8 mouse cellular contexts compared by ENCODE assay signal in genomic region chr6:124415347-124416088, GRCm38 (mm10). TPM values are rescaled to one million over a fixed set of nuclear protein-coding genes. Genes with fewer than 3 reads are reported as not detected.
DNase-seq lines count a peak whose midpoint lies in the region; ATAC-seq lines count a peak whose summit lies in the region.

No protein-coding gene starts in this region.

- intact Hi-C loops in gastrocnemius, postnatal 14 days (cut with DNase I; ENCODE audit: low total_unique reads), result no loop called here
- intact Hi-C loops in left cerebral cortex, postnatal 10 days (cut with DNase I), result no loop called here

- peak; percentile 59 for ATAC-seq in intestine, embryonic 14.5 days (replicated peaks; ENCODE audit: low FRiP score, low TSS enrichment, low read depth)
- peak; percentile 78 for ATAC-seq in megakaryocyte progenitor cell, adult 5-6 weeks (replicated peaks; ENCODE audit: poor library complexity)

- H3K4me2 ChIP-seq in intestine, embryonic 14.5 days (ENCODE audit: low read length), result peak overlapping the region; percentile 82

- H3K9me3 ChIP-seq in intestine, embryonic 14.5 days (ENCODE audit: control insufficient read depth, low read length), result no peaks in the 10 kb centered on the region

- DNase-seq in adrenal gland, adult 18-20 months (ENCODE audit: low spot score in 2 of 2), result peak; percentile 86 to 88
- peak; percentile 81 for DNase-seq in embryo, embryonic 10.5 days (ENCODE audit: low spot score)
- peak; percentile 72 for DNase-seq in gastrocnemius, postnatal 14 days
- DNase-seq in intestine, embryonic 14.5 days (ENCODE audit: low spot score), result peak; percentile 91
- DNase-seq in left cerebral cortex, postnatal 10 days (ENCODE audit: extremely low spot score in 1 of 2, low spot score in 2 of 2), result peak; percentile 80 to 88
- DNase-seq in right cerebral cortex, postnatal 14 days, result peak; percentile 85
- peak; percentile 70 to 82 for DNase-seq in urinary bladder, postnatal 4 days (ENCODE audit: low spot score in 2 of 2)

- H3K27me3 ChIP-seq in intestine, embryonic 14.5 days (replicated peaks; ENCODE audit: control insufficient read depth, insufficient read depth, low read length), result no peaks in the 10 kb centered on the region

- WGBS in intestine, embryonic 14.5 days, result 5% methylated on average over 21 of the region's 21 CpGs

- H3K4me1 ChIP-seq in intestine, embryonic 14.5 days (replicated peaks; ENCODE audit: control insufficient read depth, insufficient read depth, low read length), result peaks cover 2% of the 10 kb centered on the region; the same call in 1 of the 2 replicates

- H3K4me3 ChIP-seq in intestine, embryonic 14.5 days (ENCODE audit: low read depth, low read length), result peak overlapping the region; percentile 80

- peaks cover 21% of the 10 kb centered on the region for H3K36me3 ChIP-seq in intestine, embryonic 14.5 days (ENCODE audit: control insufficient read depth, insufficient read depth, low read length)

- H3K9ac ChIP-seq in intestine, embryonic 14.5 days (ENCODE audit: low read length), result peak overlapping the region; percentile 56

- H3K27ac ChIP-seq in intestine, embryonic 14.5 days (ENCODE audit: low read depth), result peak overlapping the region; percentile 79

RNA-seq across cellular contexts. Expression of gene Pex5, which starts 0.7 kb away (rescaled TPM):
- total RNA-seq in adrenal gland, adult 18-20 months (2021), result 100 to 1,000 TPM; 116 to 119 TPM
- total RNA-seq in gastrocnemius, postnatal 14 days (2021), result 10 to 100 TPM; 23.0 to 24.0 TPM
- 34.0 and 37.8 TPM in 2 replicates for polyA plus RNA-seq in intestine, embryonic 14.5 days (2014; fragmentation: Nextera tagmentation; extraction: Ambion mirVana)
- 10 to 100 TPM; 79.0 to 84.6 TPM for total RNA-seq in left cerebral cortex, postnatal 10 days (2021)
- total RNA-seq in megakaryocyte progenitor cell, adult 5-6 weeks (2015), result 15.5 and 20.7 TPM in 2 replicates
- total RNA-seq in megakaryocyte progenitor cell, adult 5-6 weeks (2017), result 18.9 and 20.6 TPM in 2 replicates

RNA-seq across cellular contexts. Expression of gene Clstn3, which starts 49.1 kb away (rescaled TPM):
- total RNA-seq in adrenal gland, adult 18-20 months (2021), result 100 to 1,000 TPM; 107 to 199 TPM
- 1 to 10 TPM in 1 of 2 experiments, under 1 TPM in 1; 0.60 to 1.6 TPM for total RNA-seq in gastrocnemius, postnatal 14 days (2021)
- polyA plus RNA-seq in intestine, embryonic 14.5 days (2014; fragmentation: Nextera tagmentation; extraction: Ambion mirVana), result 4.7 and 5.4 TPM in 2 replicates
- 100 to 1,000 TPM; 333 TPM for total RNA-seq in left cerebral cortex, postnatal 10 days (2021)
- 5.1 and 8.7 TPM in 2 replicates for total RNA-seq in megakaryocyte progenitor cell, adult 5-6 weeks (2015)
- 6.8 and 10.4 TPM in 2 replicates for total RNA-seq in megakaryocyte progenitor cell, adult 5-6 weeks (2017)

Comparison
In these comparisons a context has a peak if more than half of its experiments do, and no peak if none do; other contexts are left out.
1. Peak in every context shown above with its lines: DNase-seq, ATAC-seq, H3K4me3 ChIP-seq and H3K27ac ChIP-seq.
2. RNA of gene Clstn3, which starts 49.1 kb away (total RNA-seq): 333 TPM in left cerebral cortex, postnatal 10 days and 107 to 199 TPM in adrenal gland, adult 18-20 months; 5.1 to 10.4 TPM in megakaryocyte progenitor cell, adult 5-6 weeks and 0.60 to 1.6 TPM in gastrocnemius, postnatal 14 days; every median in the first group is over 4 times any median in the second.